Mouse (Mus musculus) midbrain, embryonic 10.5 days (tissue): ENCODE data around the gene Ifi35. TPM values are rescaled to one million over a fixed set of nuclear protein-coding genes. Genes with fewer than 3 reads are reported as not detected.
"Not testable (repeated sequence)": the region's sequence is repeated elsewhere in the genome, so short reads cannot be mapped to it uniquely, and the experiment has no call there.

ENCODE experiments used
- DNase-seq: peaks from one replicate; pipeline ENCODE4 v3.0.0-alpha.2; 2017; ENCODE audit warnings: low spot score
- H3K27ac ChIP-seq: fragments of 300-500 bp; sonication (generic); replicated peaks from 2 replicates; pipeline ENCODE4 v1.5.1; 2016; ENCODE audit warnings: mild to moderate bottlenecking
- H3K27me3 ChIP-seq: fragments of 300-500 bp; sonication (generic); 2 replicates; pipeline ENCODE4 v1.6.1; 2016; ENCODE audit warnings: low read depth, mild to moderate bottlenecking; ENCODE audit not compliant: poor library complexity, severe bottlenecking
- H3K36me3 ChIP-seq: fragments of 300-500 bp; sonication (generic); 2 replicates; pipeline ENCODE4 v1.6.1; 2016; ENCODE audit warnings: mild to moderate bottlenecking, moderate library complexity
- H3K4me1 ChIP-seq: fragments of 300-500 bp; sonication (generic); 2 replicates; pipeline ENCODE4 v1.6.1; 2016
- H3K4me3 ChIP-seq: fragments of 300-500 bp; sonication (generic); 2 replicates; pipeline ENCODE4 v1.5.1; 2016; ENCODE audit warnings: mild to moderate bottlenecking, moderate library complexity
- H3K9me3 ChIP-seq: fragments of 300-500 bp; sonication (generic); replicated peaks from 2 replicates; pipeline ENCODE4 v1.6.1; 2016; ENCODE audit warnings: mild to moderate bottlenecking
- WGBS: fragments of 180-500 bp; shearing (Covaris S2); methylation state at CpG from one replicate; pipeline ENCODE4 v1.1.7; 2016; 5-methylcytosine and 5-hydroxymethylcytosine counted together
- polyA plus RNA-seq: library from polyadenylated mRNA; unstranded; fragments of >200 nt; fragmentation: Nextera tagmentation; extraction: Ambion mirVana; gene quantifications from 2 replicates; pipeline ENCODE4 v1.2.1, GENCODE M21; 2016

Ifi35 gene
- polyA plus RNA-seq, 1 experiment from 2014 or later, result 4.0 TPM

- H3K9me3 ChIP-seq, result no peaks in the 10 kb centered on the region
- peaks cover 31% of the 10 kb centered on the region for H3K27me3 ChIP-seq
- peak overlapping the region; percentile 82 for H3K27ac ChIP-seq
- H3K36me3 ChIP-seq, result peaks cover 19% of the 10 kb centered on the region
- peak; percentile 60 for DNase-seq
- H3K4me1 ChIP-seq, result peaks cover 88% of the 10 kb centered on the region
- H3K4me3 ChIP-seq, result peak overlapping the region; percentile 68
- under 1% methylated on average over 51 of the region's 51 CpGs for WGBS
Measured at GRCm38 (mm10) chr11:101465101-101465868, 17.1 kb downstream of the Ifi35 start.

- Histone ChIP-seq H3K27ac (peak within 1 kb of the TSS; percentile 82), H3K4me1 (peaks cover 93% of the 10 kb centered on the region), H3K36me3 (peaks cover 21% of the 10 kb centered on the region), H3K27me3 (peaks cover 38% of the 10 kb centered on the region), H3K9me3 (no peaks in the 10 kb centered on the region), H3K4me3 (peak within 1 kb of the TSS; percentile 79)
- DNase-seq, result peak; percentile 73
- 1% methylated on average over 60 of the region's 60 CpGs for WGBS
Measured at GRCm38 (mm10) chr11:101465869-101466551, 17.8 kb downstream of the Ifi35 start, which contains the start of gene Vat1. Gene Vat1 (minus strand): TSS chr11:101466230.

GRCm38 (mm10) chr11:101466552-101466950 is 18.3 kb downstream of the Ifi35 start:
- DNase-seq, H3K9me3 ChIP-seq, H3K27ac ChIP-seq: not testable (repeated sequence)
- H3K36me3 ChIP-seq, result peaks cover 21% of the 10 kb centered on the region
- WGBS, result 65% methylated on average over 5 of the region's 5 CpGs
- H3K4me1 ChIP-seq, result peaks cover 93% of the 10 kb centered on the region
- peak overlapping the region; percentile 68 for H3K4me3 ChIP-seq
- peaks cover 40% of the 10 kb centered on the region for H3K27me3 ChIP-seq

GRCm38 (mm10) chr11:101467477-101468262 is 19.5 kb downstream of the Ifi35 start:
- H3K36me3 ChIP-seq, result peaks cover 23% of the 10 kb centered on the region
- H3K9me3 ChIP-seq, result no peaks in the 10 kb centered on the region
- DNase-seq, result peak; percentile 86
- peaks cover 91% of the 10 kb centered on the region for H3K4me1 ChIP-seq
- peaks cover 40% of the 10 kb centered on the region for H3K27me3 ChIP-seq
- WGBS, result under 1% methylated on average over 54 of the region's 54 CpGs
- H3K27ac ChIP-seq, result peak overlapping the region; percentile 91
- peak overlapping the region; percentile 79 for H3K4me3 ChIP-seq

- peak overlapping the region; percentile 91 for H3K27ac ChIP-seq
- H3K9me3 ChIP-seq, result no peaks in the 10 kb centered on the region
- peaks cover 85% of the 10 kb centered on the region for H3K4me1 ChIP-seq
- under 1% methylated on average over 31 of the region's 31 CpGs for WGBS
- peak; percentile 75 for DNase-seq
- H3K27me3 ChIP-seq, result peaks cover 40% of the 10 kb centered on the region
- peaks cover 23% of the 10 kb centered on the region for H3K36me3 ChIP-seq
- peak overlapping the region; percentile 79 for H3K4me3 ChIP-seq
Measured at GRCm38 (mm10) chr11:101468263-101468688, 20.1 kb downstream of the Ifi35 start.

- H3K36me3 ChIP-seq, result peaks cover 23% of the 10 kb centered on the region
- WGBS, result 6% methylated on average over 13 of the region's 13 CpGs
- H3K27ac ChIP-seq, result peak overlapping the region; percentile 91
- H3K27me3 ChIP-seq, result peaks cover 40% of the 10 kb centered on the region
- H3K9me3 ChIP-seq, result no peaks in the 10 kb centered on the region
- DNase-seq, result no peak
- peaks cover 81% of the 10 kb centered on the region for H3K4me1 ChIP-seq
- peak overlapping the region; percentile 79 for H3K4me3 ChIP-seq
Measured at GRCm38 (mm10) chr11:101468731-101469130, 20.5 kb downstream of the Ifi35 start.

- DNase-seq, result no peak
- Histone ChIP-seq H3K4me3 (peak overlapping the region; percentile 79), H3K27ac (0 out of 2 replicates have a peak overlapping the region, but pooled peaks have one; percentile 91), H3K27me3 (peaks cover 36% of the 10 kb centered on the region), H3K36me3 (peaks cover 23% of the 10 kb centered on the region), H3K9me3 (no peaks in the 10 kb centered on the region), H3K4me1 (peaks cover 77% of the 10 kb centered on the region)
- 73% methylated on average over 4 of the region's 4 CpGs for whole genome bisulfite sequencing
Measured at GRCm38 (mm10) chr11:101469155-101469554, 20.9 kb downstream of the Ifi35 start.

GRCm38 (mm10) chr11:101470206-101470605 is 22.0 kb downstream of the Ifi35 start:
- no peak for DNase-seq
- Histone ChIP-seq H3K4me1 (peaks cover 71% of the 10 kb centered on the region), H3K36me3 (peaks cover 23% of the 10 kb centered on the region), H3K4me3 (peak overlapping the region; percentile 30; the same call in 1 of the 2 replicates), H3K27me3 (peaks cover 26% of the 10 kb centered on the region), H3K9me3 (no peaks in the 10 kb centered on the region), H3K27ac (peak overlapping the region; percentile 60)
- 13% methylated on average over 7 of the region's 7 CpGs for WGBS

GRCm38 (mm10) chr11:101471926-101472325 is 23.7 kb downstream of the Ifi35 start:
- no peaks in the 10 kb centered on the region for H3K9me3 ChIP-seq
- peaks cover 18% of the 10 kb centered on the region for H3K27me3 ChIP-seq
- DNase-seq, result no peak
- no peak overlapping the region for H3K27ac ChIP-seq
- no peak overlapping the region for H3K4me3 ChIP-seq
- H3K4me1 ChIP-seq, result peaks cover 54% of the 10 kb centered on the region
- H3K36me3 ChIP-seq, result peaks cover 23% of the 10 kb centered on the region
- WGBS, result 76% methylated on average over 3 of the region's 3 CpGs

GRCm38 (mm10) chr11:101472336-101472735 is 24.1 kb downstream of the Ifi35 start:
- peaks cover 14% of the 10 kb centered on the region for H3K27me3 ChIP-seq
- no peaks in the 10 kb centered on the region for H3K9me3 ChIP-seq
- H3K4me1 ChIP-seq, result peaks cover 56% of the 10 kb centered on the region
- DNase-seq, result no peak
- 58% methylated on average over 7 of the region's 7 CpGs for WGBS
- no peak overlapping the region for H3K4me3 ChIP-seq
- H3K36me3 ChIP-seq, result peaks cover 23% of the 10 kb centered on the region
- no peak overlapping the region for H3K27ac ChIP-seq

- H3K9me3 ChIP-seq, H3K27ac ChIP-seq, DNase-seq, H3K4me3 ChIP-seq: not testable (repeated sequence)
- Histone ChIP-seq H3K27me3 (peaks cover 13% of the 10 kb centered on the region), H3K36me3 (peaks cover 23% of the 10 kb centered on the region), H3K4me1 (peaks cover 55% of the 10 kb centered on the region)
- 79% methylated on average over 1 of the region's 1 CpGs for WGBS
Measured at GRCm38 (mm10) chr11:101473686-101474085, 25.5 kb downstream of the Ifi35 start.

GRCm38 (mm10) chr11:101474298-101474697 is 26.1 kb downstream of the Ifi35 start:
- Histone ChIP-seq H3K27ac (0 out of 2 replicates have a peak overlapping the region, but pooled peaks have one; percentile 6), H3K36me3 (peaks cover 23% of the 10 kb centered on the region), H3K4me1 (peaks cover 55% of the 10 kb centered on the region), H3K4me3 (no peak overlapping the region), H3K9me3 (no peaks in the 10 kb centered on the region), H3K27me3 (peaks cover 9% of the 10 kb centered on the region; the same call in 1 of the 2 replicates)
- 86% methylated on average over 5 of the region's 5 CpGs for WGBS
- DNase-seq, result no peak
